Comparison of ENCODE assay signal across 19 mouse cellular contexts in the genomic region with DNA sequence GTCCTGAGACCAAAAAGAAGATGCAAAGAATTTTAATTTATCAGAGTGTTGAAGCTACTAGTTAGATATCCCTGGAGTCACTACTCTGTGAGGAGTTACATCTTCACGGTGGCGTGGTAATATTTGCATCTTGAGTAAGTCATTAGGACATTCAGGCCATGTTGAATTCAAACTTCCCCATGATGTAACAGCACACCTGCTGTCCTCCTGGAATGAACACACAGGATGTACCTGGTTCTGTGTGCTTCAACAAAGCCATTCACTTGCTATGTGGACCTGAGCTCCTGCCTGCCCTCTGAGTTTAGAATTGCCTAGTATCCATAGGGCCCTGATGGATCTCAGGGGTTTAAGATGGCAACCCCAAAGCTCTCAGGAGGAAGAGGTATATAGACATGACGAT.
A peak's percentile ranks its signal among the peaks of the same experiment; 100 is the strongest.
DNase-seq lines count a peak whose midpoint lies in the region; ATAC-seq and TF ChIP-seq lines count a peak whose summit lies in the region.
"Had no signal": no experiment of that assay in that cellular context is flagged by ENCODE, and none has a peak within 500 bp of the region (broad histone marks: within the 10 kb centered on the region; RNA-seq: fewer than 3 reads in every experiment).

No protein-coding gene starts in this region.

- TF ChIP-seq RAD21 in CH12.LX (IDR thresholded peaks at IDR 0.05; ENCODE audit: low read depth, low read length) = no peak

- peaks cover 43% of the 10 kb centered on the region for H3K4me1 ChIP-seq in thymus, adult 2 months (replicated peaks; ENCODE audit: control insufficient read depth, insufficient read depth, low read length)
- peaks cover 10 to 47% of the 10 kb centered on the region in 2 experiments for H3K4me1 ChIP-seq in CH12.LX (ENCODE audit: control insufficient read depth in 1 of 2, insufficient read depth in 2 of 2)

- TF ChIP-seq CTCF in thymus, adult 2 months (IDR thresholded peaks at IDR 0.05; ENCODE audit: borderline replicate concordance, control insufficient read depth, extremely low read depth, insufficient read depth, low read length, poor library complexity) = no peak
- TF ChIP-seq CTCF in CH12.LX (conservative IDR thresholded peaks at IDR 0.05 in 1 of 2, IDR thresholded peaks at IDR 0.05 in 1 of 2; ENCODE audit: low read depth in 2 of 2, low read length in 2 of 2) = no peak

- no peaks in the 10 kb centered on the region for H3K36me3 ChIP-seq in thymus, adult 2 months (ENCODE audit: control insufficient read depth, insufficient read depth, low read length)
- no peaks in the 10 kb centered on the region for H3K36me3 ChIP-seq in CH12.LX (replicated peaks in 1 of 2; ENCODE audit: control insufficient read depth in 1 of 2, insufficient read depth in 1 of 2, low read length in 1 of 2)
- H3K36me3 ChIP-seq: G1E had no signal

- WGBS in thymus, adult 2 months = 95% methylated on average over 3 of the region's 3 CpGs

- H3K4me2 ChIP-seq in CH12.LX (ENCODE audit: insufficient read depth, low read depth, poor library complexity, severe bottlenecking) = peak overlapping the region; percentile 9; the same call in 1 of the 2 replicates

- in situ Hi-C loops in CH12.LX (cut with MboI; ENCODE audit: low pct_ligation_motif_present, low pct_unique_long_range_greater_than_20kb, low sequenced_read_pairs) = loop anchor here (5.0 to 10.0 kb wide), 2 partner anchors 79 to 166 kb away; no protein-coding TSS in a partner anchor

- peak; percentile 93 for TF ChIP-seq EP300 in CH12.LX (IDR thresholded peaks at IDR 0.05; ENCODE audit: low read length)

- no peaks in the 10 kb centered on the region for H3K27me3 ChIP-seq in thymus, adult 2 months (ENCODE audit: control insufficient read depth, insufficient read depth, low read length)
- H3K27me3 ChIP-seq in CH12.LX (replicated peaks) = no peaks in the 10 kb centered on the region
- H3K27me3 ChIP-seq: Patski had no signal

- DNase-seq in thymus, adult 2 months = no peak
- DNase-seq in thymus, postnatal 10 days (ENCODE audit: low spot score in 2 of 2) = no peak
- peak; percentile 65 for DNase-seq in CH12.LX (ENCODE audit: extremely low read depth)
- DNase-seq: adrenal gland, adult 2 months; adrenal gland, adult 8-10 months; adrenal gland, postnatal 10 days; adrenal gland, postnatal 14 days; adrenal gland, postnatal 25 days; adrenal gland, postnatal 36 days; B cell, adult 2 months; cerebellum, adult 11 months; cerebellum, adult 11-12 months; cerebellum, adult 18-20 months; cerebellum, adult 2 months had no signal

- H3K9ac ChIP-seq in CH12.LX (ENCODE audit: insufficient read depth, low read depth) = no peak overlapping the region; the same call in 1 of the 2 replicates

- dilution Hi-C loops in CH12.LX (cut with MboI; ENCODE audit: extremely low pct_ligation_motif_present, extremely low pct_unique_long_range_greater_than_20kb, low sequenced_read_pairs) = no loop called here

- no peak for ATAC-seq in inflammation-experienced regulatory T-cells, adult 6 months
- ATAC-seq: activated CD4-positive, CD25-positive, alpha-beta regulatory T cell, adult 4 months; CD4-positive, CD25-positive, alpha-beta regulatory T cell, adult 4 months; Patski had no signal

- TF ChIP-seq POLR2A in thymus, adult 2 months (IDR thresholded peaks at IDR 0.05; ENCODE audit: control insufficient read depth, extremely low read depth, insufficient read depth, low read length, poor library complexity) = no peak
- no peak for TF ChIP-seq POLR2A in CH12.LX (IDR thresholded peaks at IDR 0.05; ENCODE audit: low read depth, low read length)

- no peak overlapping the region for H3K4me3 ChIP-seq in thymus, adult 2 months (ENCODE audit: control insufficient read depth, insufficient read depth, low read length)
- no peak overlapping the region for H3K4me3 ChIP-seq in CH12.LX (replicated peaks in 1 of 3; ENCODE audit: low read depth in 2 of 3, low read length in 2 of 3, poor library complexity in 1 of 3)

- H3K79me2 ChIP-seq in CH12.LX (replicated peaks; ENCODE audit: control insufficient read depth, extremely low read depth, insufficient read depth, poor library complexity, severe bottlenecking) = no peaks in the 10 kb centered on the region

- peaks cover 27% of the 10 kb centered on the region for H3K9me3 ChIP-seq in CH12.LX (replicated peaks; ENCODE audit: low read length)
- H3K9me3 ChIP-seq: G1E had no signal

- H3K27ac ChIP-seq in thymus, adult 2 months (ENCODE audit: control insufficient read depth, insufficient read depth, low read length) = peak overlapping the region; percentile 78
- H3K27ac ChIP-seq in CH12.LX (ENCODE audit: insufficient read depth, low read depth) = peak overlapping the region; percentile 99

TF ChIP-seq in CH12.LX, 34 proteins besides CTCF, POLR2A, EP300 and RAD21:
- peak; percentile 69 for TF ChIP-seq JUND (conservative IDR thresholded peaks at IDR 0.05; ENCODE audit: low read depth, low read length)
- TF ChIP-seq ZKSCAN1 (IDR thresholded peaks at IDR 0.05; ENCODE audit: borderline replicate concordance, low read depth, low read length) = no peak
- 0 out of 2 replicates have a peak, but pooled peaks have one; percentile 47 for TF ChIP-seq MEF2A (IDR thresholded peaks at IDR 0.05; ENCODE audit: borderline replicate concordance, low read depth, low read length)
- TF ChIP-seq POLR2AphosphoS2 (IDR thresholded peaks at IDR 0.05; ENCODE audit: low read depth, low read length) = no peak
- TF ChIP-seq USF2 (conservative IDR thresholded peaks at IDR 0.05; ENCODE audit: low read depth, low read length) = no peak
- peak; percentile 83 for TF ChIP-seq BHLHE40 (IDR thresholded peaks at IDR 0.05; ENCODE audit: low read depth, low read length)
- TF ChIP-seq CHD1 (IDR thresholded peaks at IDR 0.05; ENCODE audit: low read depth, low read length) = 0 out of 2 replicates have a peak, but pooled peaks have one; percentile 28
- no peak for TF ChIP-seq NELFE (IDR thresholded peaks at IDR 0.05; ENCODE audit: low read depth, low read length)
- no peak for TF ChIP-seq SIN3A (IDR thresholded peaks at IDR 0.05; ENCODE audit: low read length)
- peak; percentile 89 for TF ChIP-seq IRF4 (IDR thresholded peaks at IDR 0.05; ENCODE audit: low read depth, low read length)
- TF ChIP-seq TBP (conservative IDR thresholded peaks at IDR 0.05; ENCODE audit: low read depth, low read length) = no peak
- TF ChIP-seq TCF12 (IDR thresholded peaks at IDR 0.05; ENCODE audit: low read depth, low read length) = peak; percentile 99
- TF ChIP-seq ELF1 (IDR thresholded peaks at IDR 0.05; ENCODE audit: low read depth, low read length) = peak; percentile 26; the same call in 1 of the 2 replicates
- TF ChIP-seq SMC3 (IDR thresholded peaks at IDR 0.05; ENCODE audit: low read depth, low read length) = no peak
- no peak for TF ChIP-seq MYC (IDR thresholded peaks at IDR 0.05; ENCODE audit: low read depth, low read length)
- no peak for TF ChIP-seq E2F4 (IDR thresholded peaks at IDR 0.05; ENCODE audit: insufficient replicate concordance, low read depth, low read length)
- TF ChIP-seq KAT2A (IDR thresholded peaks at IDR 0.05; ENCODE audit: insufficient replicate concordance, low read length) = no peak
- no peak for TF ChIP-seq USF1 (IDR thresholded peaks at IDR 0.05; ENCODE audit: low read depth, low read length)
- no peak for TF ChIP-seq ZNF384 (IDR thresholded peaks at IDR 0.05; ENCODE audit: low read depth, low read length)
- 0 out of 2 replicates have a peak, but pooled peaks have one; percentile 49 for TF ChIP-seq ZMIZ1 (IDR thresholded peaks at IDR 0.05; ENCODE audit: low read depth, low read length)
- TF ChIP-seq MAX (IDR thresholded peaks at IDR 0.05; ENCODE audit: low read length) = no peak
- TF ChIP-seq RCOR1 (conservative IDR thresholded peaks at IDR 0.05; ENCODE audit: low read depth, low read length) = peak; percentile 63; the same call in 1 of the 2 replicates
- TF ChIP-seq MXI1 (IDR thresholded peaks at IDR 0.05; ENCODE audit: low read depth, low read length) = no peak; the same call in 1 of the 2 replicates
- no peak for TF ChIP-seq PAX5 (IDR thresholded peaks at IDR 0.05; ENCODE audit: low read length)
- no peak for TF ChIP-seq MAZ (IDR thresholded peaks at IDR 0.05; ENCODE audit: low read depth, low read length)
- TF ChIP-seq HCFC1 (IDR thresholded peaks at IDR 0.05; ENCODE audit: low read depth, low read length) = no peak
- peak; percentile 75 for TF ChIP-seq JUN (IDR thresholded peaks at IDR 0.05; ENCODE audit: insufficient read depth, low read depth, low read length)
- no peak for TF ChIP-seq NRF1 (IDR thresholded peaks at IDR 0.05; ENCODE audit: low read depth, low read length)
- no peak for TF ChIP-seq GABPA (IDR thresholded peaks at IDR 0.05; ENCODE audit: insufficient replicate concordance, low read depth, low read length)
- no peak for TF ChIP-seq ZC3H11A (IDR thresholded peaks at IDR 0.05; ENCODE audit: low read depth, low read length)
- peak; percentile 84 for TF ChIP-seq ETS1 (conservative IDR thresholded peaks at IDR 0.05; ENCODE audit: low read depth, low read length)
- no peak for TF ChIP-seq MAFK (IDR thresholded peaks at IDR 0.05; ENCODE audit: insufficient replicate concordance, low read length)
- TF ChIP-seq CHD2 (IDR thresholded peaks at IDR 0.05; ENCODE audit: low read length) = no peak; the same call in 1 of the 2 replicates
- TF ChIP-seq UBTF (IDR thresholded peaks at IDR 0.05; ENCODE audit: low read depth, low read length) = no peak
